Mouse (Mus musculus) myocyte (in vitro differentiated cells): Measurements from ENCODE around the gene Sh3tc1. TPM values are rescaled to one million over a fixed set of nuclear protein-coding genes. Genes with fewer than 3 reads are reported as not detected.
A peak's percentile ranks its signal among the peaks of the same experiment; 100 is the strongest.

Experiments used
- H3K27me3 ChIP-seq: one replicate; pipeline ENCODE4 v1.6.1; 2011; ENCODE audit not compliant: control insufficient read depth, insufficient read depth, insufficient read length
- H3K36me3 ChIP-seq: one replicate; pipeline ENCODE4 v1.6.1; 2011; ENCODE audit not compliant: control insufficient read depth, insufficient read depth
- H3K4me2 ChIP-seq: one replicate; pipeline ENCODE4 v1.6.1; 2011; ENCODE audit warnings: low read depth, control low read depth
- H3K4me3 ChIP-seq: one replicate; pipeline ENCODE4 v1.5.1; 2011; ENCODE audit warnings: mild to moderate bottlenecking, control low read depth, moderate library complexity
- H3K79me2 ChIP-seq: one replicate; pipeline ENCODE4 v1.6.1; 2011; ENCODE audit not compliant: control insufficient read depth, insufficient read depth
- H3ac ChIP-seq: one replicate; pipeline ENCODE4 v1.6.1; 2011; ENCODE audit not compliant: control insufficient read depth, insufficient read length
- CEBPB ChIP-seq: IDR thresholded peaks from 2 replicates; pipeline ENCODE4 v1.6.1; 2011; ENCODE audit warnings: mild to moderate bottlenecking, moderate library complexity; ENCODE audit not compliant: poor library complexity, insufficient read depth, severe bottlenecking
- E2F4 ChIP-seq: IDR thresholded peaks from one replicate; pipeline ENCODE4 v1.6.1; 2011; ENCODE audit warnings: mild to moderate bottlenecking, control low read depth, moderate library complexity; ENCODE audit not compliant: insufficient read depth
- MAX ChIP-seq: IDR thresholded peaks from one replicate; pipeline ENCODE4 v1.6.1; 2011; ENCODE audit warnings: low read depth, mild to moderate bottlenecking, control low read depth
- MYOD1 ChIP-seq, 3 experiments: IDR thresholded peaks; one replicate each; pipeline ENCODE4 v1.6.1; 2011; ENCODE audit warnings: control low read depth in 2 of 3, low read depth in 2 of 3, mild to moderate bottlenecking in 2 of 3, moderate library complexity in 1 of 3; ENCODE audit not compliant: insufficient read length in 2 of 3, control insufficient read depth in 1 of 3
- MYOG ChIP-seq, 3 experiments: IDR thresholded peaks; one replicate each; pipeline ENCODE4 v1.6.1; 2011; ENCODE audit warnings: control low read depth in 2 of 3, low read depth in 2 of 3, mild to moderate bottlenecking in 2 of 3; ENCODE audit not compliant: insufficient read length in 2 of 3, control insufficient read depth in 1 of 3, insufficient read depth in 1 of 3
- POLR2A ChIP-seq: IDR thresholded peaks from one replicate; pipeline ENCODE4 v1.6.1; 2011; ENCODE audit warnings: low read depth, mild to moderate bottlenecking, control low read depth, moderate library complexity; ENCODE audit not compliant: insufficient read length
- POLR2AphosphoS2 ChIP-seq: IDR thresholded peaks from one replicate; pipeline ENCODE4 v1.6.1; 2011; ENCODE audit warnings: low read depth, control low read depth; ENCODE audit not compliant: insufficient read length
- REST ChIP-seq: IDR thresholded peaks from one replicate; pipeline ENCODE4 v1.6.1; 2011; ENCODE audit warnings: mild to moderate bottlenecking, control low read depth, moderate library complexity; ENCODE audit not compliant: insufficient read depth, insufficient read length
- SRF ChIP-seq: IDR thresholded peaks from one replicate; pipeline ENCODE4 v1.6.1; 2011; ENCODE audit warnings: low read depth; ENCODE audit not compliant: control insufficient read depth, insufficient read length
- TCF12 ChIP-seq: IDR thresholded peaks from one replicate; pipeline ENCODE4 v1.6.1; 2011; ENCODE audit warnings: mild to moderate bottlenecking, control low read depth; ENCODE audit not compliant: poor library complexity, insufficient read depth, severe bottlenecking
- TCF3 ChIP-seq: IDR thresholded peaks from one replicate; pipeline ENCODE4 v1.6.1; 2011; ENCODE audit warnings: low read depth, control low read depth; ENCODE audit not compliant: insufficient read length
- USF1 ChIP-seq: IDR thresholded peaks from one replicate; pipeline ENCODE4 v1.6.1; 2011; ENCODE audit warnings: low read depth, mild to moderate bottlenecking, control low read depth, moderate library complexity
- polyA plus RNA-seq: library from polyadenylated mRNA; unstranded; fragments of >200 nt; fragmentation: generic; extraction: Trizol; gene quantifications from one replicate; pipeline ENCODE4 v1.2.1, GENCODE M21; 2012; ENCODE audit warnings: missing spikeins

The Sh3tc1 gene
- polyA plus RNA-seq, 1 experiment: 0.26 TPM

DNA sequence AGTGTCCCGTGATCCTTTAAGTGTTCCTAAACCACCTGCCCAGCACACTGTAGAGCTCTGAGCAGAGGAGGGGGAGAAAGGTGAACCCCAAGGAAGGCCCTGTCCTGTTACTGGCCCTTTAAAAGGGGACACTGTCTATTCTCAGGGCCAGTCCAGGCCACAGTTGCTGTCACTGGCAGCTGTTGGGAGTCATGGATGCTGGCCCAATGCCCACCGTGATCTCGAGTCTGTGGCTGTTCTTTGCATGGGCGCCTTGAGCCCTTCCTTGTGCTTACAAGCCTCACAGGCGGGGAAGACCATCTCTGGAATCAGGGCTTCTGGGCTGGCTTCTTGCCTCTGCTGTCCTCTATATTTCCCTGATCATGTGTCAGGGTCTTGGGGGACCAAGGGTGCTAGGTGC, 22.6 kb upstream of the Sh3tc1 start:
- H3K4me3 ChIP-seq: no peak overlapping the region
- peaks cover 54% of the 10 kb centered on the region for H3K27me3 ChIP-seq
- TF ChIP-seq USF1 (no peak), E2F4 (no peak), TCF3 (peak; percentile 63), SRF (no peak), MAX (no peak), MYOD1 (IDR thresholded peaks at IDR 0.05; ENCODE audit: control insufficient read depth in 1 of 3, insufficient read length in 2 of 3, low read depth in 2 of 3) (peak in 2 of 3 experiments; percentile 75 to 96), POLR2A (no peak), CEBPB (no peak), TCF12 (peak; percentile 32), REST (no peak), POLR2AphosphoS2 (no peak), MYOG (IDR thresholded peaks at IDR 0.05; ENCODE audit: control insufficient read depth in 1 of 3, insufficient read depth in 1 of 3, insufficient read length in 2 of 3, low read depth in 2 of 3) (peak; percentile 83 to 98 (median 91))

DNA sequence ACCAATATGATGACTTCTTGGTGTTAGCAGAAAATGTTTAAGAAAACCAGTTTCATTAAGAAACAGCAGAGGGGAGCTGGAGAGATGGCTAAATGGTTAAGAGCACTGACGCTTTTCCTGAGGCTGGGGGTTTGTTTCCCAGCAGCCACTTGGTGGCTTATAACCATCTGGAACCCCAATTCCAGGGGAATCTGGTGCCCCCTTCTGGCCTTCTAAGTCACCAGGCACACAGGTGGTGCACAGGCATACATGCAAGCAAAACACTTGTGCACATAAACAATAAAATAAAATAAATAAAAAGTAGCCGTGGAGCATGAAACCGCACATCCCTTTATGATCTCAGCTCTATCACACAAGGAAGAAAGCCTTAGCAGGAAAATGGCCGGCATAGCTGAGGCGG, 21.5 kb upstream of the Sh3tc1 start:
- TF ChIP-seq TCF12 (no peak), CEBPB (no peak), MYOD1 (IDR thresholded peaks at IDR 0.05; ENCODE audit: control insufficient read depth in 1 of 3, insufficient read length in 2 of 3, low read depth in 2 of 3) (no peak), POLR2AphosphoS2 (no peak), REST (no peak), TCF3 (no peak), USF1 (no peak), E2F4 (no peak), SRF (no peak), MYOG (IDR thresholded peaks at IDR 0.05; ENCODE audit: control insufficient read depth in 1 of 3, insufficient read depth in 1 of 3, insufficient read length in 2 of 3, low read depth in 2 of 3) (no peak), POLR2A (no peak), MAX (no peak)
- Histone ChIP-seq H3K27me3 (peaks cover 54% of the 10 kb centered on the region), H3ac (no peak overlapping the region), H3K79me2 (no peaks in the 10 kb centered on the region), H3K4me3 (no peak overlapping the region), H3K4me2 (no peak overlapping the region), H3K36me3 (no peaks in the 10 kb centered on the region)

More for the DNA sequence above, 22.6 kb upstream of the Sh3tc1 start:
- H3K4me2 ChIP-seq: peak overlapping the region; percentile 39
- no peaks in the 10 kb centered on the region for H3K79me2 ChIP-seq
- no peak overlapping the region for H3ac ChIP-seq
- no peaks in the 10 kb centered on the region for H3K36me3 ChIP-seq

DNA sequence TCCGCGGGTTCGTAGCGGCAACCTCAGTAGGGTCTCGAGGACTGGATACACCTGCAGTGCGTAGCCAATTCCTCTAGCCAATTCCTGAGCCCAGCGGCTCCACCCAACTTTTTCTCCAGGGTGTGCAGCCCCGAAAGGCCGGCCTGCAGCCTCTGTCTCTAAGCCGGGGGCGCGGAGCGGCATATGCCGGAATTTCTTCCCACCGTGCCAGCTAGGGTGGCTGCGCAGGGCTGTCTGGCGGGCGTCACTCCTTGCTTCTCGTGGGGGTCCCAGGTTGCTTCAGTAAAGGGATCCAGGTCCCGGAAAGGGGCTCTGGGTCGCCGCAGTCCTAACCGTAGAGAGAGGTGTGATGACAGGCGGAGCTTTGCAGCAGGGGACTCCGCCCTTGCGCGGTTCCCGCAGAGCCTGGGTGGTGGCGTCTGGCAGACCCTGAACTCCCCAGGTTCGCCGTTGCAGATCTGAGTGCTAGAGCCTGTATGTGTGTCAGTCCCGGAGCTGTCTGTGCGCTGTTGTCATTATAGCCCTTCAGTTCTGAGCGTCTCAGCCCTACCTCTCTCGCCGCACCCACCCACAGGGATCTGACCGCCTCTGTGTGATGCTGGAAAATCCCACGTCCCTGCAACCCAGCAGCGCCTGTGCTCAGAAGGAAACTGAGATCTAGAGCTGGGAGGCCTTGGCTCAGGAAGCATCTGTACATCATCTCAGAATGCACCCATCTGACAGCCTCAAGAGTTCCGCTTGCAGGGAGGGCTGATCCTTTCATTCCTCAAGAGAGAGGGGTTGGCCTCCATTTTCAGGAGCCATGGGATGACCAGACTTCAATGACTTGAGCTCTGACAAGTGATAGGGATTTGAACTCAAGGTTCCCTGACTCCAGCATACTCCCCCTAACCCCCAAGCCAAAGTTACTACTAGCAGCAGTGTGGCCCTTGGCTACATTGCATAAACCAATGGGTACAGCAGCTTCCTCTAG, 18.6 kb upstream of the Sh3tc1 start:
- H3K4me3 ChIP-seq: peak overlapping the region; percentile 9
- peak overlapping the region; percentile 77 for H3K4me2 ChIP-seq
- H3ac ChIP-seq: no peak overlapping the region
- H3K36me3 ChIP-seq: no peaks in the 10 kb centered on the region
- no peak for TF ChIP-seq E2F4
- no peak for TF ChIP-seq USF1
- no peak for TF ChIP-seq POLR2AphosphoS2
- TF ChIP-seq REST: no peak
- no peak for TF ChIP-seq SRF
- no peak for TF ChIP-seq TCF12
- no peak for TF ChIP-seq TCF3
- H3K79me2 ChIP-seq: no peaks in the 10 kb centered on the region
- peaks cover 37% of the 10 kb centered on the region for H3K27me3 ChIP-seq

DNA sequence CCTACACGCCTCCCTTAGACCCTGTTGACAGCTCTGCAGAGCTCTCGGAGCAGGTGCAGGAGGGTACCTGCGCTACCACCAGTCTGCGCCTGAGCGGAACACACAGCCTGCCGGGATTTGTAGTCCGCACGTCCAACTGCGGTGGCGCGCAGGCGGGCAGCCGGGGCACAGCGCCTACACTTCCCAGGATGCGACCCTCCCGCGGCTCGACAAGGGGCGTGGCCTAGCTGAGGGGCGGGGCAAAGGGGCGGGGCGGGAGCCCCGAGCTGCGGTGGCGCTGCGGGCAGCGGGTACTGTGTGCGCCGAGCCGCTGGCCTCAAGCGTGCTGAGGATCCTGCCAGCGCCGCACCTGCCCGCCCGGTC, 17.8 kb upstream of the Sh3tc1 start, which contains the start of gene Ablim2:
Gene Ablim2, plus strand, starts transcription at position 242 of the 363 bp plus-strand sequence.
- H3ac ChIP-seq: no peak within 1 kb of the TSS
- TF ChIP-seq POLR2A (peak; percentile 39), TCF3 (no peak), MYOD1 (IDR thresholded peaks at IDR 0.05; ENCODE audit: control insufficient read depth in 1 of 3, insufficient read length in 2 of 3, low read depth in 2 of 3) (peak; percentile 84 to 98 (median 96)), MAX (no peak), MYOG (IDR thresholded peaks at IDR 0.05; ENCODE audit: control insufficient read depth in 1 of 3, insufficient read depth in 1 of 3, insufficient read length in 2 of 3, low read depth in 2 of 3) (peak in 1 of 3 experiments; percentile 43), TCF12 (peak; percentile 10)
- H3K4me3 ChIP-seq: peak within 1 kb of the TSS; percentile 9
- H3K79me2 ChIP-seq: no peaks in the 10 kb centered on the region
- H3K4me2 ChIP-seq: peak within 1 kb of the TSS; percentile 77
- H3K27me3 ChIP-seq: peaks cover 37% of the 10 kb centered on the region
- no peaks in the 10 kb centered on the region for H3K36me3 ChIP-seq
